Mouse (Mus musculus) embryonic stem cell, embryonic (primary cell): ENCODE results near the gene Hoxd12.

ENCODE experiments used
- CTCF ChIA-PET, 4 experiments: fragments of 300-600 bp in 2 of 4; fragments of 350-600 bp in 2 of 4; sonication (Branson Sonifier 250); formaldehyde crosslinking; loops; one replicate each; lab custom pipeline; 2022; ENCODE audit warnings: inconsistent platforms in 2 of 4; lab: Charles Lee
- POLR2A ChIA-PET, 4 experiments: fragments of 300-600 bp in 2 of 4; fragments of 350-600 bp in 2 of 4; sonication (Branson Sonifier 250); formaldehyde crosslinking; loops; one replicate each; lab custom pipeline; 2022; ENCODE audit warnings: antibody characterized with exemption in 4 of 4, inconsistent platforms in 1 of 4; lab: Charles Lee

Gene Hoxd12

DNA sequence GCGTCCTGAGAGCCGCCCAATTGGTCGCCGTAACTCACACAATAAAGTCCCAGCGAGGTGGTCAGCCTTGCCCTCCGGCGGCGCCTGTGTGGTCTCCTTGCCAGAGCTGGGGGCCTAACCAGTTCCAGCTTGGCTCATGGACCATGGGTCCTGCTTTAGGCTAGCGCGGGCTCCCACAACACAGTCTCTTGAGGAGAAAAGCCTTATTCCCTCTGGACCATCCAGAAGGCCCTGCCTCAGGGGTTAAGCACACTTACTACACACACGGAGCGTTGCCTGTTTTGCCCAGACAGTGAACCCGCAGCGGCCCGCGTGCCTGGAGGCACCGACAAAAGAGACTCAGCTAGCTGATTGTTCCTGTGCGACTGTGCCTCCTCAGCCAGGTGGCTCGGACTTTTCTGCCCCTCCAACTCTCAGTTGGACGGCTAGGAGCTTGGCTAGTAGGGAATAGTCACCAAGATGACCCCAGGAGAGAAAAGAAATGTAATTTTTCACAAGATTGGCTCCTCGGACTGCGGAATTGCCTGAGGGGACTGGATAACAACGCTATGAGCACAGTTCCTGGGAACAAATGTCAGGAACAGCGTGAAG is 883 bp upstream of the Hoxd12 start:
- ChIA-PET CTCF (interaction anchor here in 3 of 4 experiments (0.7 to 1.9 kb wide), 13 partner anchors 10 to 1123 kb away, joined by 3 to 7 read pairs (median 4); partner anchors contain the start of genes Evx2 (in 1 of the 3) and Hoxd10 (in 1 of the 3)), POLR2A (interaction anchor here in 2 of 4 experiments (0.6 to 1.3 kb wide), 4 partner anchors 9 to 932 kb away, joined by 3 to 5 read pairs (median 4); no protein-coding TSS in a partner anchor)

DNA sequence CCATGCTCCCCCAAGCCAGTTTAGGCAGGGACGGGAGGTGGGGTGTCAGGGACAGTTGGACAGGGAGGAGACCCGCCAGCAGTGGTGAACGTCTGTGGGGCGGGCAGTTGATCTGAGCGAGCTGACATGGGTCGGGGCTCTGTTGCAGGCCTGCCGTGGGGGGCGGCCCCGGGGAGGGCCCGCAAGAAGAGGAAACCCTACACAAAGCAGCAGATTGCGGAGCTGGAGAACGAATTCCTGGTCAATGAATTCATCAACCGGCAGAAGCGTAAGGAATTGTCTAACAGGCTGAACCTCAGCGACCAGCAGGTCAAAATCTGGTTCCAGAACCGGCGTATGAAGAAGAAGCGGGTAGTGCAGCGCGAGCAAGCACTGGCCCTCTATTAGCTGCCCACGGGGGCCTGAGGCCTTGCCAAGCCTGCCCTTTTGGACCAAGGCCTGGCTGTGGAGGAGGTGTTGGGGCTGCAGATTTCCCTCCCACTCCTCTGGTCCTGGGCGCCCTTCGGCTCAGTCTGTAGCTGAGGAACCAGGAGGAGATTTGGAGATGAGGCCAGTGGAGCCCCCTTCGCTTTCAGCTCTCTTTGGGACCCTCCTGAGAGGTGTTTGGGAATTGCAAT is 961 bp downstream of the Hoxd12 start:
- ChIA-PET CTCF (interaction anchor here in 2 of 4 experiments (1.0 to 1.2 kb wide), 2 partner anchors 13 to 14 kb away, joined by 3 read pairs; no protein-coding TSS in a partner anchor), POLR2A (interaction anchor here in 2 of 4 experiments (0.5 to 0.7 kb wide), 4 partner anchors 15 to 344 kb away, joined by 3 to 4 read pairs (median 3); no protein-coding TSS in a partner anchor)

DNA sequence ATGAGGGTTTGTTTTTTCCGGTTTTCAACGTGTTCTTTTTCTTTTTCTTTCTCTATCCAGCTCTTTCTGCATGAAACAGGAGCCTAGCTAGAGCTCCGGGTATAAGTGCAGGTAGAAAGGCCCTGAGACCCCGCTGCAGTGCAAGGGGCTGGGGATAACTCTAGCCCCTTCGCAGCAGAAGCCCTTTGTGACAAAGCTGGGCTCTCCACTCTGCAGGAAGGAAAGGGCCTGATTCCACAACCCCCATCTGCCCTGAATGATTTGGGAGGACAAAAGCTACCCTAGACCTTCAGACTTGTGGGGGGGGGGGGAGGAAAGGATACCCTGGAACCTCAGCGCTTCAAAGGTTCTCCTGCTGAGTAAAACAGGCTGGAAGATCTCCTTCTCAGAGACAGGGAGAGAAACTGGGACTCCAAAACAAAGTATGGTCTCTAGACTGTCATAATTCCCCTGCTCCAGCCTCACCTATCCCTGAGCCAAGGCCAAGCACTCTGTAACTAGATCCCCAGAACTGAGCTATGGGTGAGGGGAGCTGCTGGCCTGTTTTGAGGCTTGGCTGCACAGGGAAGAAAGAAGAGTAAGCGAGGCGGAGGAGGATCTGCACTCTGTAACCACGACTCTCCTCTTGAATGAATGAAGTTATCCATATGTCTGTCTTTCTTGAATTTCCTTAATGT is 1.7 kb downstream of the Hoxd12 start:
- POLR2A ChIA-PET = interaction anchor here in 2 of 4 experiments (0.6 to 1.4 kb wide), 5 partner anchors 10 to 343 kb away, joined by 3 to 4 read pairs (median 3); no protein-coding TSS in a partner anchor

DNA sequence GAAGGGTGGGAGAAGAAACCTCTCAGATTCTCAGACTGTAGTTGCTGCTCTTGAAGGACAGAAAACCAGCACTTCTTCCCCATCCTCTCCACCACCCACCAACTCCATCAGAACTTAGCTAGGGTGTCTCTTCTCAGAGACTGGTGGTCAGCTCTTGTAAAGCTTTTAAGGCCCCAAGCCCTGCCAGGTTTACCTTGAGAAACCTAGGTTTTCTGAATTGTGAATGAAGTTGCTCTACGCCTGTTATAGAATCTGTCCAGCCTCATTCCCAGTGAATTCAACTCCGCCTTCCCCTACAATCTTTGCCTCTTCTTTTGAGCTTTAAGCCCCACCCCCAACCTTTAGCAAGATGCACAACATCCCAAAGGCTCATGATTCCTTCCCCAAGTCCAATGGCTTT is 2.3 kb downstream of the Hoxd12 start:
- ChIA-PET CTCF (interaction anchor here in 1 of 4 experiments (0.6 to 0.7 kb wide), 2 partner anchors 16 to 54 kb away, joined by 5 to 21 read pairs; no protein-coding TSS in a partner anchor), POLR2A (interaction anchor here in 2 of 4 experiments (0.9 to 1.4 kb wide), 4 partner anchors 10 to 19 kb away, joined by 3 to 5 read pairs (median 4); no protein-coding TSS in a partner anchor)

More for the DNA sequence above, 1.7 kb downstream of the Hoxd12 start:
- CTCF ChIA-PET = interaction anchor here in 2 of 4 experiments (0.6 to 1.0 kb wide), 3 partner anchors 13 to 54 kb away, joined by 3 to 21 read pairs (median 5); no protein-coding TSS in a partner anchor

DNA sequence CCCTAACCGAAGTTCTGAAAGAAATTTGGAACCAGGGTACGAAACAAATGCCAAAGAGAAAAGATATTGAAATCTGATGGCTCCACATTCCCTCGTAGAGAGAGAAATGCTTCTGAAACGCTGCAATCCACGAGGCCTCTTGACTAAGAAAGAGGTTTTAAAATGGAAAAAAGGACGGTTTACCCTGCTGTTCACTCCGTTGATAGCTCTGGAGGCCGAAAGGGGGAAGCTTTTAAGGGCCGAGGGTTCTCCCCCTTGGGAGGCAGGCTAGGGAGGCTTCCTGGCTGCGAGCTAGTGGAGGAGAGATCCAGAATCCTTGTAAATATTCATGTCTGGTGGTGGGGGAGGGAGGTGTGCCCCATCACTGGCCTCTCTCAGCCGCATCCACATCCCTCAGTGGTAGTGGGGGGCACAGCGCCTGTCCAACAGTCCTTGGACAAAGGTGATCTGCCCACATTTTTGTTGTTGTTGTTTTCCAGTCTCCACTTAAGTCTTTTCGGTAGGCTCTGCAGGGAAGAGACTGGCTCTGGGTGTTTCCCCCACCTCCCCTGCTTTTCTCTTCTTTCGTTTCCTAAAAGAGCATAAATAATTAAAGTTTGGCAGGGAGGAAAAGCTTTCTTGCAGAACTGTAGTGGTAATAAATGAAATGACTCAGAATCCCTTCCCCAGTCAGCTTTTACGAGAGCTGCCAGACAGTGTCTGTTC is 4.2 kb downstream of the Hoxd12 start, which contains the start of gene Hoxd11:
TSS of gene Hoxd11 (plus strand) at position 667 of the 705 bp plus-strand sequence.
- CTCF ChIA-PET = interaction anchor here in 2 of 4 experiments (0.9 to 1.4 kb wide), 3 partner anchors 10 to 23 kb away, joined by 3 to 6 read pairs (median 4); no protein-coding TSS in a partner anchor

DNA sequence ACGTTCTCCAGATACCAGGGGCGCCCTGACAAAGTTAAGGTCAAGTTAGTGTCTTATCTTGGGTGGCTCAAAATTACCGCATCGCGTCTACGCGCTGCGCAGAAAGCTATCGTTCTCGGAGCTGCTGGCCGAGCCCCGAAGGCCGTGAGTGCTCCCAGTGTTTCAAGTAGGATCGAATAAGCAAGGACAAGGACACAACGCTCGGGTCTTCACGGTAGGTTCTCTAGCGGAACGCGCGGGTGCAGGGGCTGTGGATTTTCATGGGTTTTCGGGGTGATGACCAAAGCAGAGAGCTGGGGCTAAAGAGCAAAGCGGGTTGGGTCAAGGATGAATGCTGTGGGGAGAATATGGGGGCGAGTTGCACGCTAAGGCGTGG is 4.8 kb downstream of the Hoxd12 start:
- POLR2A ChIA-PET = interaction anchor here in 3 of 4 experiments (0.7 to 2.0 kb wide), 7 partner anchors 11 to 22 kb away, joined by 3 to 7 read pairs (median 3); partner anchors contain the start of genes Hoxd10 (in 1 of the 3) and Hoxd13 (in 1 of the 3)

More for the DNA sequence above, 4.2 kb downstream of the Hoxd12 start, which contains the start of gene Hoxd11:
- POLR2A ChIA-PET = interaction anchor here in 2 of 4 experiments (0.7 to 2.0 kb wide), 5 partner anchors 11 to 14 kb away, joined by 3 to 7 read pairs (median 3); partner anchors contain the start of genes Hoxd10 (in 1 of the 2) and Hoxd13 (in 1 of the 2)

DNA sequence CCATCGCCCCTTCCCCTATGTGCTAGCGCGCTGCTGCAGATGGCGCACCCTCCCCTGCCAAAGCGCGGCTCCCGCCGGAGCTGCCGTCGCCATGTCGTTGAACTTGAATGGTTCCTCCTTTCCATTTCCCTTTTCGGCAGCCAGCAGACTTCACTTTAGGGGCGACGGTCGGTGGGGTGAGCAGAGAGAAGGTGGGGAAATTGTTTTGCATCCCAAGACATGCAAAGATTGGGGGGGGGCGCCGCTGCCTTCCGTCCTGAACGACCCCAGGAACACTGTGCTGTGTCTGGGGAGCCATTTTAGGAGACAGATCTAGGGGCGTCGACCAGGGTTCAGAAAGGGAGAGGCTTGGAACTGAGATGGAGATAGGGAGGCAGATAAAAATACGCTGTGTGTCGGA is 5.2 kb downstream of the Hoxd12 start:
- CTCF ChIA-PET = interaction anchor here (0.6 to 1.4 kb wide), 7 partner anchors 9 to 71 kb away, joined by 3 to 6 read pairs (median 4); partner anchors contain the start of gene Hoxd10 (in 1 of the 4)
- POLR2A ChIA-PET = interaction anchor here in 3 of 4 experiments (0.6 to 2.0 kb wide), 8 partner anchors 10 to 1188 kb away, joined by 3 to 7 read pairs (median 4); partner anchors contain the start of genes Hoxd10 (in 1 of the 3) and Hoxd13 (in 1 of the 3)

More for the DNA sequence above, 4.8 kb downstream of the Hoxd12 start:
- CTCF ChIA-PET = interaction anchor here in 3 of 4 experiments (0.8 to 1.4 kb wide), 5 partner anchors 10 to 24 kb away, joined by 3 to 6 read pairs (median 3); partner anchors contain the start of gene Hoxd10 (in 1 of the 3)

DNA sequence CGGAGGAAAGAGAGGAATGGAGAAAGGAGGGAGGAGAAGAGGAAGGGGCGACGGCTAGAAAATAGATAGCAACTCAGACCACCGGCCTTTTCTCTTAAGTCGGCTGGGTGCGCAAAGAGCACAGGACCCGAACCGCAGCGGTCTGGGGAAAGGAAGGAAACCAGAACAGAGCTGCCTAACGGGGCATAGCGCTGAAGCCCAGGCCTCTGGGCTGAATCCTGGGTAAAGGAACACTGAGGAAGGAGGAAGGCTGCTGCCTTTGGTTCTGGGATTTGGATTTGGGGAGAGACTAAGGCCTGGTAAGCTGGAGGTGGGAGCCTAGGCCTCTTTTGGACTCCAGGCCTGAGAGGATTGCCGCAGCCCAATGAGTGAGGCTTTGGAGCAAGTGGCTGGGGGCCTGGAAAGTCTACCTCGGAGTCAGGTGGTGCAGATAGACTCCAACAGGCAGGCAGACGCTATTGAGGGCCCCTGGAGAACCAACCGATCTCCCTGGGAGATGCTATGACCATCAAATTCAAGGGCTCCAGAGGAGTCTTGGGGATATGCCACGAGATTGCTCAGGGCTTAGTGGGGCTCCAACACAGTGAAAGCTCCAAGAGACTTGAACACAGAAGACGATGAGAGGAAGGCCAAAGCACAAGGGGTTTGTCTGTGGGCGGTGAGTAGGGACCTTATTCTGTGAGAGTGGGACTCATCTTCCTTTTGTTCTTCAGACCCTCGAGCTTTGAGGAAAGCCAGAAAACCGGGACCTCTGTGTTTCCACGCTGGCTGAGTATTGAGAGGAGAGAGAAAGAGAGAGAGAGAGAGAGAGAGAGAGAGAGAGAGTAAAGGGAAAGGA is 6.0 kb downstream of the Hoxd12 start:
- CTCF ChIA-PET = interaction anchor here (0.6 to 1.4 kb wide), 7 partner anchors 10 to 70 kb away, joined by 3 to 7 read pairs (median 4); partner anchors contain the start of gene Hoxd10 (in 1 of the 4)
- POLR2A ChIA-PET = interaction anchor here in 3 of 4 experiments (0.6 to 2.0 kb wide), 13 partner anchors 9 to 636 kb away, joined by 3 to 7 read pairs (median 3); partner anchors contain the start of gene Hoxd13 (in 1 of the 3)

DNA sequence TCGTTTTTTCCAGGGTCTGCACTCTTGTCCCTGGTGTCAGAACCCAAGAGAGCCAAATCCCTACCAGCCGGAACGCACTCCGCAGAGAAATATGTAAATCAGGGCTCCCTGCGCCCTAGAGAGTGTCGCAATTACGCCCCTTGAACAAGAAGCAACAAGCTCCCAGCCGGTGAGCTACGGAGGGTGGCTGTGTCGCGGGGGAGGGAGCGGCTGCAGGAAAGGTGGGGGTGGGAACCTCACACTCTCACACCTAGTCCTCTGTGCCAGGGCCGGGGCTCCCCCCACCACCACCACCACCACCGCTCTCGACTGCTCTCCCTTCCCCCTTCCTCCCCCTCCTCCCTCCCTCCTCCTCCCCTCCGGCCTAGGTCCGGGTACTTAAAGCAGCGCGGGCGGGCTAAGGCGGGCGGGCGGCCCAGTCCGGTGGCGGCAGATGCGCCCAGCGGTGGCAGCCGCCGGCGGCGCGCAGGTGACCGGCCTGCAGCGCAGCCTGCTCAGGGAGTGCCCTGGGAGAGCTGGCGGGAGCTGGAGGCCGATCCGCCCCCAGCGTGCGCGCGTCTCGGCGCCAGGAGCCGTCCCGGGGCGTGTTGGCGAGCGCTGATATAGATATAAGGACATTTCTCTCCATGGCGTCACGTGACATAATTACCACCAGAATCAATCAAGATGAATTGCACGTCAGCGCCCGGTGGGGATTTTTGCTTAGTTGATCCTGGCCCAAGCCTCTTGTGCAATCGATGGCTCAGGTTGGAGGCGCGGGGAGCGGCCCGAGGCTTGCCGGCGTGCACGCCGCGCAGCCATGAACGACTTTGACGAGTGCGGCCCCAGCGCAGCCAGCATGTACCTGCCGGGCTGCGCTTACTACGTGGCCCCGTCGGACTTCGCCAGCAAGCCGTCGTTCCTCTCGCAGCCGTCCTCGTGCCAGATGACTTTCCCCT is 7.0 kb downstream of the Hoxd12 start:
- CTCF ChIA-PET = interaction anchor here (0.6 to 1.3 kb wide), 8 partner anchors 10 to 1121 kb away, joined by 3 to 7 read pairs (median 4); partner anchors contain the start of gene Hoxd10 (in 1 of the 4)
- POLR2A ChIA-PET = interaction anchor here in 3 of 4 experiments (0.5 to 1.3 kb wide), 11 partner anchors 9 to 635 kb away, joined by 3 to 7 read pairs (median 3); partner anchors contain the start of gene Hoxd13 (in 1 of the 3)

DNA sequence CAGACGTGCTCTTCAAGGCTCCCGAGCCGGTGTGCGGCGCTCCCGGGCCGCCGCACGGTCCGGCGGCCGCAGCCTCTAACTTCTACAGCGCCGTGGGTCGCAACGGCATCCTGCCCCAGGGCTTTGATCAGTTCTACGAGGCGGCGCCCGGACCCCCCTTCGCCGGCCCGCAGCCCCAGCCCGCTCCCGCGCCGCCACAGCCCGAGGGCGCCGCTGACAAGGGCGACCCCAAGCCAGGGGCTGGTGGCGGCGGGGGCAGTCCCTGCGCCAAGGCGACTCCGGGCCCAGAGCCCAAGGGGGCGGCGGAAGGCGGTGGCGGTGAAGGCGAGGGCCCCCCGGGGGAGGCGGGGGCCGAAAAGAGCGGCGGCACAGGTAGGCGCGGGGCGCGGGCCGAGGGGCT is 8.0 kb downstream of the Hoxd12 start:
- CTCF ChIA-PET = no interaction called here
- POLR2A ChIA-PET = interaction anchor here in 3 of 4 experiments (0.6 to 1.1 kb wide), 5 partner anchors 12 to 977 kb away, joined by 3 to 7 read pairs (median 3); partner anchors contain the start of genes Hoxd3 (in 1 of the 3) and Hoxd4 (in 1 of the 3)

DNA sequence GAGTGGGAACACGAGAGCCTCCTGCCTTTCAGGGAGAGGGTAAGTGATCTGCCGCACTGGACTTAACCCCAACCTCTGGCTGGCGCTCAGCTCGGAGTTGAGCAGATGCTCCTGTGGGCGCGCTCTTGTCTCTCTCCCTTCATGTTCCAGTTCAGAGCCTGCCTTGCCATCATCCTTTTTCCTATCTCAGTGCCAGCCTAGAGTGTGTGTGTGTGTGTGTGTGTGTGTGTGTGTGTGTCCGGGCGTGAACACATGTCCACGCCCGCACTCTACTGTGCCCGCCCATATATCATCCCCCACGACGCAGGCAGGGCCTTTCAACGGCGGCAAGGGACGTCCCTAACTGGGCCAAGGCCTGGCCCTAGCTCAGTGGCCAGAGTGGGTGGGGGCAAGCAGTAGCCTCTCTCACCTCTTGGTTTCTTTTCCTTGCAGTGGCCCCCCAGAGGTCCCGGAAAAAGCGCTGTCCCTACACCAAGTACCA is 8.7 kb downstream of the Hoxd12 start:
- CTCF ChIA-PET = no interaction called here
- POLR2A ChIA-PET = interaction anchor here in 3 of 4 experiments (0.6 to 1.1 kb wide), 5 partner anchors 13 to 977 kb away, joined by 3 to 7 read pairs (median 3); partner anchors contain the start of genes Hoxd3 (in 1 of the 3) and Hoxd4 (in 1 of the 3)

DNA sequence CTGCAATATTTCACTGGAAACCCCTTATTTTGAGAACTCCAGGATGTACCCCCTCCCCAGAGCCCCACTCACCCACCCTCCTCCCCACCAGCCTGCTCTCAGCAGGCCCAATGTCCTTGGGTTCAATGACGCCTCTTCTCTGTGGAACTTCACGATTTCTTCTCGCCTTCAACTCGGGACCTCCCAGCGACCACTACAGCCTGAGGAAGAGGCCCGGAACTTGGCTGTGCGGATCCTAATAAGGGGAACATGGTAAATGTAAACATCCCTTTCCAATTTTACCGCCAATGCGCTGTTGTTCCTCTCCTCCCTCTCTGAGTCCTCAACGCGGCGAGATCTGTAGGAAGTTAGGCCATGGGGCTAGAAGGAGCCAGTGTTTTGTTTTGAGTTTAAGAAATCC is 9.3 kb downstream of the Hoxd12 start:
- POLR2A ChIA-PET = interaction anchor here in 1 of 4 experiments (1.0 kb wide), 1 partner anchor 22 kb away, joined by 3 read pairs; no protein-coding TSS in a partner anchor
- CTCF ChIA-PET = no interaction called here

DNA sequence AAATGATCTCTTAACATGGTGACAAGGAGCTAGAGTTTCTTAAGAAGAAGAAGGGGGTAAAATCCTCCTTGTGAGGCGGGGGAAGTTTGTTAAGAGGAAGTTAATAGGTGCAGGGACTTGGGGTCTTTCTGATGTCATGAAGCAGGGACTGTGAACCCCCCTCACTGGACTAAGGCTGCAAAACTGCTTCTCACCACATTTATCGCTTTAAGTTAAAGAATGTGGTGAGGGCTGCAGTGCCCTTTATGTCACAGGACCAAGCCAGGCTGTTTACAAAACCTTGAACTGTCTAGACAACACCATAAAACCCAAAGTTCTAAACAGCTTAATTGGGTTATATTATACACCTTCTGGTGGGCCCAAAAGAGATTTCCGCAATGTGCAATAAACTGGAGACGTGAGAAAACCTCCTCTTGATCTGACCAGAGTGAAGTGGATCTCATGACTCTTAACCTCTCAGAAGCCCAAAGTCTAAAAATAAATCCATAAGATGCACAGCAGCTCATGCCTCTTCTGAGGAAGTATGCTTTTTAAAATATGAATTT is 10.3 kb downstream of the Hoxd12 start:
- POLR2A ChIA-PET = interaction anchor here in 3 of 4 experiments (0.6 to 1.4 kb wide), 6 partner anchors 21 to 1415 kb away, joined by 3 to 4 read pairs (median 3); no protein-coding TSS in a partner anchor
- CTCF ChIA-PET = interaction anchor here in 2 of 4 experiments (0.6 to 0.7 kb wide), 2 partner anchors 20 to 621 kb away, joined by 3 to 4 read pairs; no protein-coding TSS in a partner anchor
